Mouse (Mus musculus): ENCODE measurements around the gene Armc2. TPM values are rescaled to one million over a fixed set of nuclear protein-coding genes. Genes with fewer than 3 reads are reported as not detected.

Gene Armc2
- total RNA-seq, 2 experiments from 2014 or later: 1.2 to 2.0 TPM

GRCm38 (mm10) chr10:41875624-41876023, 142.6 kb downstream of the Armc2 start:
- no peak for DNase-seq (ENCODE audit: low spot score in 2 of 2)

- no peak for DNase-seq (ENCODE audit: low spot score in 2 of 2)
These were observed 146.7 kb downstream of the Armc2 start for GRCm38 (mm10) chr10:41871564-41871963.

- no peak for DNase-seq (ENCODE audit: low spot score in 2 of 2)
These were observed 148.1 kb downstream of the Armc2 start for GRCm38 (mm10) chr10:41870101-41870500.

GRCm38 (mm10) chr10:41867956-41868355, 150.3 kb downstream of the Armc2 start:
- no peak for DNase-seq (ENCODE audit: low spot score in 2 of 2)

- DNase-seq (ENCODE audit: low spot score in 2 of 2): no peak
These were observed 151.4 kb downstream of the Armc2 start for GRCm38 (mm10) chr10:41866838-41867154.

GRCm38 (mm10) chr10:41866069-41866837, 152.0 kb downstream of the Armc2 start:
- no peak for DNase-seq (ENCODE audit: low spot score in 2 of 2)

Other genes starting within 250 kb of the Armc2 start
- gene Cep57l1, start 208.6 kb downstream of the Armc2 start, total RNA-seq (2021): 1 to 10 TPM; 4.0 to 4.5 TPM
- 10 to 100 TPM; 17.0 to 19.9 TPM for gene Sesn1, start 208.5 kb downstream of the Armc2 start, total RNA-seq (2021)